Mouse (Mus musculus) CD4-positive, CD25-positive, alpha-beta regulatory T cell (primary cell): ENCODE results near the gene Naa30. TPM values are rescaled to one million over a fixed set of nuclear protein-coding genes. Genes with fewer than 3 reads are reported as not detected.

Experiments used
- polyA plus RNA-seq: library from polyadenylated mRNA; unstranded; fragments of 100-300 nt; shearing (Covaris generic); gene quantifications from one replicate; pipeline ENCODE4 v1.2.1, GENCODE M21; 2017

Gene Naa30
- 37.2 TPM for polyA plus RNA-seq

GRCm38 (mm10) chr14:49171867-49172581 is at the start of gene Naa30:
TSS of gene Naa30 (plus strand) at chr14:49172226.

Other genes with a start within 250 kb of the Naa30 start
- 61.1 TPM for gene Ap5m1, start 106.1 kb upstream of the Naa30 start, polyA plus RNA-seq
- gene Exoc5, start 105.6 kb upstream of the Naa30 start, polyA plus RNA-seq = 71.3 TPM
- 0.25 TPM for gene ccdc198, start 73.2 kb downstream of the Naa30 start, polyA plus RNA-seq